Mouse (Mus musculus): Measurements from ENCODE around the gene Tef. TPM values are rescaled to one million over a fixed set of nuclear protein-coding genes. Genes with fewer than 3 reads are reported as not detected.

Tef gene
- polyA plus RNA-seq, 1 experiment from 2014 or later, result 8.4 TPM

DNA sequence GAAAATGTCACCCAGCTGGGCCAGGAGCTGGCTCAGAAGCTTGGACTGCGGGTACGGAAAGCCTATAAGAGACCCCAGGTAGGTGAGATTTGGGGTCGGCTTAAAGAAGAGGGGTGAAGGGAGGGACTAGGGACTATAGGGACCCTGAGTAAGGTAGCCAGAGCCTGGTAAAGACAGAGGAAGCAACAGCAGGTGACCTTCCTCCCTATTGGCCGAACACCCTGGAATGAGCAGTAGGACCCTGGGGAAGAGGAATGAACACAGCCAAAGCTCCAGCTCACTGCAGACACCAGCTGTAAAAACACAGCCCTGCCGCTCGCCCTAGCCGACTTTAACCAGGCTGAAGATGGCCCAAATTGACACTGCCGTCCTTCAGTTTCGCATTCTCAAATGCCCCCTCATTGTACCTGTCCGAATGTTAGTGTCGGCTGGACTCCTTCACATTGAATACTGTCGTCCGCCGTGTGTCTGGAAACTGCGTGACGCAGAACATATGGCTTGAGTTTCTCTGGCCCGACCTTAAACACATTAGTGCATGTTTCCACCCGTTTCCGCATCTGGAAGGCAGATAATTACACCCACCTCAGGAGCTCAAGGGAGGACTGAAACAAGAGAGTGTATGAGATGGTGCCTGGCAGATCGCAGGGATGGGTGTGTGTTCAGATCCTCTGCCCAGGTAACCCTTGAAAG lies 29.6 kb upstream of the Tef start:
- Histone ChIP-seq H3K9ac (no peak overlapping the region), H3K4me3 (no peak overlapping the region), H3K27me3 (replicated peaks) (no peaks in the 10 kb centered on the region), H3K27ac (no peak overlapping the region), H3K9me3 (replicated peaks) (no peaks in the 10 kb centered on the region), H3K4me1 (peaks cover 25% of the 10 kb centered on the region), H3K36me3 (peaks cover 77% of the 10 kb centered on the region), H3K4me2 (no peak overlapping the region)
- no peak for ATAC-seq
- 85% methylated on average over 20 of the region's 20 CpGs for WGBS (ENCODE audit: insufficient replicate concordance)

DNA sequence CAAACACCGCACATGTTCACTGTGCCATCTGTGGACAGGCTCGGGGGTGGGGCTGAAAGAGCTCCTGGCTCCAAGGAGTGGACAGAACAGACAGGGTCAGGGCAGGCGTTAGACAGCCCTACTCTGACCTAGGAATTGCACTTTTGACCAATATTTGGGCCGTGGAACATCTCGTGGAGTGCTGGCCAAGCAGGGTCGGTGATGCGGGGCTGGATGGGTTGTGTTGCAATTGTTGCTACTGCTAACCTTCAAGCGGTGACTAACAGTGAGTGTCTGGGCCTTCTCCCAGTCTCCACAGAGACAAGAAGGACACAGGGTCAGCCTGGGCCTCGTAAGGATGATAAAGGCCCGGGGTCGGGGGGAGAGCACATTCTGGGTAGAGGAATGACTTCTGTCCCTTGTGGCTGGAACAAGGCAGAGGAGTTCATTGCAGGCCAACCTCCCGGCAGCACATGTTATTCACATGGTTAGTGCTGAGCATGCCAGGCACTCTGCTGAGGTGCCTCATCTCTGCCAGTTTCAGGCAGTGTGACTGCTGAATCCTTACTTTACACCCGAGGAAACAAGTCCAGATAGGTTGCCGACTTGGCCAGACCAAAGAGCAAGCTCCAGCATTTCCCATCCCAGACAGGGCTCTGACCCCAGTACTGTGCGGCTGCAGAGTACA lies 27.6 kb upstream of the Tef start:
- Histone ChIP-seq H3K27ac (no peak overlapping the region), H3K4me2 (no peak overlapping the region), H3K27me3 (replicated peaks) (no peaks in the 10 kb centered on the region), H3K36me3 (peaks cover 81% of the 10 kb centered on the region), H3K9ac (no peak overlapping the region), H3K4me3 (no peak overlapping the region), H3K9me3 (replicated peaks) (no peaks in the 10 kb centered on the region), H3K4me1 (peaks cover 21% of the 10 kb centered on the region)
- no peak for ATAC-seq
- WGBS (ENCODE audit: insufficient replicate concordance), result 77% methylated on average over 15 of the region's 15 CpGs

DNA sequence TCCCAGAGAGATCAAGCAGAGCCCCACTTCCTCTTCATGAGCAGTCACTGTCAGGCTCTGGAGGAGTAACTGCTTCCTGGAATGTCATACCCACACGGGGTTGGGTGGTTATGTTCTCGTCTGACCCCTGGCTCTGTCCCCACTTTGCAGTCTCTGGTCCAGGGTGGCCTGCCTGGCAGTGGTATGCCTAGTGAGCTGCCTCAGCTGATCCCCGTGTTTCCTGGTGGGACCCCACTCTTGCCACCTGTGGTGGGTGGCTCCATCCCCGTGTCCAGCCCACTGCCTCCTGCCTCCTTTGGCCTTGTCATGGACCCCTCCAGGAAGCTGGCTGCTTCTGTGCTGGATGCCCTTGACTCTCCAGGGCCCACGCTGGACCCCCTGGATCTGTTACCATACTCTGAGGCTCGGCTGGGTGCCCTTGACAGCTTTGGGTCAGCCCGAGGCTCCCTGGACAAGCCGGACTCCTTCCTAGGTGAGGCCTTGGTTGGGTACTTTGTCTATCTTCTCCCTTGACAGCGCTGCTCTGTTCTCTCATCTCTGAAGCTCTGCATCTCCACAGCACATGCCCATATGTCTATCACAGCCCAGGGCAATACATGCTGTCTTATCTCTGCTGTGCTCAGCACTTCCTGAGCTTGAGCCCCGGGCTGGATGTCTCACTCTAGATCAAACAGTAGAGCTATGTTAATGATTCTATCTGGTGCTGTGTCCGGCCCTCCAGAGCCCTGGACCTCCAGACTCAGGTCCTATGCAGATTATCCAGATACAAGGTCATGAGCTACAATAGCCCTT lies 25.4 kb upstream of the Tef start:
- H3K27ac ChIP-seq, result peak overlapping the region; percentile 41; the same call in 1 of the 2 replicates
- no peak overlapping the region for H3K4me2 ChIP-seq
- no peak overlapping the region for H3K4me3 ChIP-seq
- ATAC-seq, result peak; percentile 54; the same call in 1 of the 2 replicates
- H3K9ac ChIP-seq, result no peak overlapping the region
- H3K9me3 ChIP-seq (replicated peaks), result no peaks in the 10 kb centered on the region
- H3K36me3 ChIP-seq, result peaks cover 86% of the 10 kb centered on the region
- 35% methylated on average over 11 of the region's 11 CpGs for WGBS (ENCODE audit: insufficient replicate concordance)
- no peaks in the 10 kb centered on the region for H3K27me3 ChIP-seq (replicated peaks)
- peaks cover 21% of the 10 kb centered on the region for H3K4me1 ChIP-seq

DNA sequence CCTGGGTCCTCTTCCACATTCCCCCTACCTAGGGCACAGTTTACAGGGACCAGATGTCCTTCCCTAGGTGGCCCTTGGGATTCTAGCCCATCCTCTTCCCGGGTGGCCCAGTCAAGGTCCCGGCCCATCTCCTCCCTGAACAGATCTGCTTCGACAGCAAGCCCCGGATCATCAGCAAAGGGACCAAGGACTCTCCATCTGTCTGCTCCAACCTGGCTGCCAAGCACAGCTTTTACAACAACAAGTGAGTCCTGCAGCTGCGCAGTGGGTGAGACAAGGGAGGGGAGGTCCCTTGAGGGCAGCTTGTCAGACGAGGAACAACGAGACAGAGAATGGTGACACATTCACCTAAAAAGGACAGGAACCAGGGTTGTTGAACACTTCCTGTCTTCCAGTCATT lies 20.4 kb upstream of the Tef start:
- H3K9me3 ChIP-seq (replicated peaks), result no peaks in the 10 kb centered on the region
- H3K4me2 ChIP-seq, result no peak overlapping the region
- no peak overlapping the region for H3K9ac ChIP-seq
- WGBS (ENCODE audit: insufficient replicate concordance), result 85% methylated on average over 7 of the region's 7 CpGs
- H3K36me3 ChIP-seq, result peaks cover 88% of the 10 kb centered on the region
- ATAC-seq, result no peak
- H3K27ac ChIP-seq, result no peak overlapping the region
- H3K4me3 ChIP-seq, result no peak overlapping the region
- peaks cover 12% of the 10 kb centered on the region for H3K4me1 ChIP-seq
- H3K27me3 ChIP-seq (replicated peaks), result no peaks in the 10 kb centered on the region

DNA sequence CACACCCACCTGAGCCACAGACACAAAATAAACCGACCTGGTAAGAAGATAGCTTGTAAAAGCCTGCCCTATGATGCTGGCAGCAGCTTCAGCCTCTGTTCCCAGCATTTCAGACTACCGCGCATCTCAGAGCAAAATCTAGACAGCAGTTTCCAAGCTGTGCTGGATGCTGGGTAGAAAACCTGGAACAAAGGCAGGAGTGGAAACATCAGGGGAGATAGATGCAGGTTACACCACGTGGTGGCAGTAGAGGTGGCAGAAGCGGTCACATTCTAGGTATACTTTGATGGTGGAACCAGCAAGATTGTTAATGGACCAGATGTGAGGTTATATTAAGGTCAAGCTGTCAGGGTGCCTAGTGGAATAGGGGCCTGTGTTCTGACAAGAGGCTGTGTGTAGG lies 17.5 kb upstream of the Tef start:
- ATAC-seq, result no peak
- no peaks in the 10 kb centered on the region for H3K4me1 ChIP-seq
- no peak overlapping the region for H3K27ac ChIP-seq
- no peaks in the 10 kb centered on the region for H3K27me3 ChIP-seq (replicated peaks)
- no peak overlapping the region for H3K9ac ChIP-seq
- no peak overlapping the region for H3K4me2 ChIP-seq
- no peaks in the 10 kb centered on the region for H3K9me3 ChIP-seq (replicated peaks)
- H3K36me3 ChIP-seq, result peaks cover 80% of the 10 kb centered on the region
- 72% methylated on average over 5 of the region's 5 CpGs for WGBS (ENCODE audit: insufficient replicate concordance)
- no peak overlapping the region for H3K4me3 ChIP-seq

DNA sequence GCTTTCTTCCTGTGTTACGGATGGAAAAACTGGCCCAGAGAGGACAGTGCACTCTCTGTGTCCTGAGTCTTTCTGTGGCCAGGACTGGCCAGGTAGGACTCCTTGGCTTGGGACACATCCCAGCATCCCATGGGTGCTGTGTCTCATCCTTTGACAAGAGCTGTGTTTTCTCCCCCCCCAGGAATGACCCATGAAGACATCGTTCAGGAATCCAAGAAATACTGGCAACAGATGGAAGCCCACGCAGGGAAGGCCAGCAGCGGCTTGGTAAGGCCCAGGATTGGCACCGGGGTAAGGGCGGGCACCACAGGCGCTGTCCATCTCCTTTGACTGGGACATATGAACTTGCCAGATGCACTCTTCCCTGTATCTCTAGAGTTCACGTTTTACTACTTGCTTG lies 16.5 kb upstream of the Tef start:
- H3K4me2 ChIP-seq, result no peak overlapping the region
- H3K4me1 ChIP-seq, result no peaks in the 10 kb centered on the region
- H3K27ac ChIP-seq, result no peak overlapping the region
- H3K9ac ChIP-seq, result no peak overlapping the region
- no peak for ATAC-seq
- no peak overlapping the region for H3K4me3 ChIP-seq
- H3K9me3 ChIP-seq (replicated peaks), result no peaks in the 10 kb centered on the region
- peaks cover 70% of the 10 kb centered on the region for H3K36me3 ChIP-seq
- no peaks in the 10 kb centered on the region for H3K27me3 ChIP-seq (replicated peaks)
- 86% methylated on average over 8 of the region's 8 CpGs for WGBS (ENCODE audit: insufficient replicate concordance)

DNA sequence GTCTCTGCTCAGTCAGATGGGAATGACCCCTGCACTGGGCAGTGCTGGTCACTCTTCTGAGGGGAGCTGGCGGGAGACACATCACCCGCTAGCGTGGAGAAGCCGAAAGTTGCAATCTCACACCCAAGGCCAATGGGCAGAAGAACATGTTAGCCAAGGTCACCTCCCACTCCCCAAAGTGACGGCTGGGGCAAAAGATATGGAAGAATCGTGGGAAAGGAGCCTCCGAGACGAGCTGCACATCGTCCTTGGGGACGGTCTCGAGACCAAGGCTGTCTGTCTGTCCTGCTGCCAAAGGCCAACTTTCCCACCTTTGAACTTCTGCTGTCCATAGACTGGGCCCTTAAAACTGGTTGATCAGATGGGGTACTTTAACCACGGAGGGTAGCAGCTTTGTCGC lies 14.7 kb upstream of the Tef start:
- WGBS (ENCODE audit: insufficient replicate concordance), result 85% methylated on average over 13 of the region's 13 CpGs
- ATAC-seq, result no peak

DNA sequence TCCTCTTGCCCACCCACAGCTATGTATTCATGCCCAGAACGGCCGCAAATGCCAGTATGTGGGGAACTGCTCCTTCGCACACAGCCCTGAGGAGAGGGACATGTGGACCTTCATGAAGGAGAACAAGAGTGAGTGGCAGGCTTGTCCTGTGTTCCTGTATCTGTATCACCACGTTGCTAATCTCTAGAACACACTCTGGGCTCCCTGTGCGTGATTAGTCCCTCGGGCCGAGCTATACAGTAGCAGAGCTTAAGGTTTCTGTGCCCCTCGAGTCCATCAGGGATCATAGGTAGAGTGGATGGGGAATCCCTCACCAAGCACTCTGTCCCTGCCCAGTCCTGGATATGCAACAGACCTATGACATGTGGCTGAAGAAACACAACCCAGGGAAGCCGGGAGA lies 9.8 kb upstream of the Tef start:
- H3K36me3 ChIP-seq, result peaks cover 46% of the 10 kb centered on the region

More for the DNA sequence above, 14.7 kb upstream of the Tef start:
- Histone ChIP-seq H3K4me3 (no peak overlapping the region), H3K27me3 (replicated peaks) (no peaks in the 10 kb centered on the region), H3K27ac (no peak overlapping the region), H3K4me2 (no peak overlapping the region), H3K4me1 (peaks cover 9% of the 10 kb centered on the region), H3K36me3 (peaks cover 67% of the 10 kb centered on the region), H3K9me3 (replicated peaks) (no peaks in the 10 kb centered on the region), H3K9ac (no peak overlapping the region)

DNA sequence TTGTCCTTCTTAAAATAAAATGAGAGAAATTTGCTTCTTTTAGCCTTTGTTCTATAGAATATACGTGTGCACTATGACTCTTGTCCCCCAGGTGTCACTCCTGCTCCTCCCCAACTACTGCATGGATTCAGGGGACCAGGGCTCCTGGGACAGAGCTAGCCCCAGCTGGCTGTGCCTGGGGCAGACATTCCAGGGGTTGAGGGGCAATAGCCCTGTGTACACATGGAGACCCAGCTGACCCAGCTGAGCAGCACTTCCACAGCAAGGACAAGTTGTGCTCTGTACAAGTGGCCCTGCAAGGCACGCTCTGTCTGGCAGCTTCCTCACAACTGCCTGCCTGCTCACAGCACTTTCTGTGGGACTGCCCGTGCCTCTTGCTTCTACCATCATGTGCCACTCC lies 6.0 kb upstream of the Tef start:
- Histone ChIP-seq H3K4me1 (peaks cover 22% of the 10 kb centered on the region), H3K4me3 (no peak overlapping the region), H3K27me3 (replicated peaks) (no peaks in the 10 kb centered on the region), H3K36me3 (peaks cover 31% of the 10 kb centered on the region), H3K4me2 (no peak overlapping the region), H3K9ac (no peak overlapping the region), H3K9me3 (replicated peaks) (no peaks in the 10 kb centered on the region), H3K27ac (no peak overlapping the region)
- 72% methylated on average over 3 of the region's 3 CpGs for WGBS (ENCODE audit: insufficient replicate concordance)
- no peak for ATAC-seq

More for the DNA sequence above, 9.8 kb upstream of the Tef start:
- Histone ChIP-seq H3K4me3 (no peak overlapping the region), H3K4me1 (peaks cover 14% of the 10 kb centered on the region), H3K27me3 (replicated peaks) (no peaks in the 10 kb centered on the region), H3K27ac (no peak overlapping the region), H3K4me2 (no peak overlapping the region), H3K9me3 (replicated peaks) (no peaks in the 10 kb centered on the region), H3K9ac (no peak overlapping the region)
- ATAC-seq, result peak; percentile 45
- 48% methylated on average over 9 of the region's 9 CpGs for WGBS (ENCODE audit: insufficient replicate concordance)

DNA sequence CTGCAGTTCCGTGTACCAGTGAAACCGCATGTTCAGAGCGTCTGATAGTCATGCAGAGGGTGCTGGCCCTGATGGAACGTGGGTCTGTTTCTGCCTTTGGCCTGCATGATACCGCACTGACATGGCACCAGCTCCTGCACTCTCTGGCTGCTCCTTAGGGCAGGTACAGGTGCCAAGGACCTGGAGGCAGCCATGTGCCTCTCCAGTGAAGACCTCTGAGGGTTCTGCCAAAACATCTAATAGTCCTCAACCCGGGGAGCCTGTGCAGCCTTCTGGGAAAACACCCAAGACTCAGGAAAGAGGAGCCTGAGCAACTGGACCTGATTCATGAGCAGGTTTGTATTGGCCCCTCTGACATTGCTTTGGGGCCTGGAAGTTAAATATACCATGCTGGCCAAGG lies 4.4 kb upstream of the Tef start:
- WGBS (ENCODE audit: insufficient replicate concordance), result 81% methylated on average over 6 of the region's 6 CpGs
- Histone ChIP-seq H3K9ac (no peak overlapping the region), H3K9me3 (replicated peaks) (no peaks in the 10 kb centered on the region), H3K27me3 (replicated peaks) (no peaks in the 10 kb centered on the region), H3K27ac (no peak overlapping the region), H3K36me3 (peaks cover 15% of the 10 kb centered on the region), H3K4me3 (no peak overlapping the region), H3K4me1 (peaks cover 26% of the 10 kb centered on the region), H3K4me2 (no peak overlapping the region)
- ATAC-seq, result no peak

DNA sequence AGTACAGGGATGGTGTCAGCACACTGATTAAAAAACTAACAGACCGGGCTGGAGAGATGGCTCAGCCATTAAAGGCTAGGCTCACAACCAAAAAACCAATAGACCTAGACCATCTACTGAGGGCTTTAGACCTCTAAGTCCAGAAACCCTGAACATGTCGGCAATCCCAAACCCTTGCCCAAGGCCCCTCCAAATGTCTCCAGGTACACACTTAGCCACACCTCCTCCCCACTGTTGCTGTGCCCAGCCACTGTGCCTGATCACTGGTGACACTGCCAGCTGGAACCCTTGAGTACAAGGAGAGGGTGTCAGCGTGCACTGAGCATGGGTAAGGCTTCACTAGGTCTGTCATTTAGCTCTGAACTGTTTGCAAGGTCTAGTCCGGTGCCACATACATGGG lies 3.8 kb upstream of the Tef start:
- Histone ChIP-seq H3K4me2 (no peak overlapping the region), H3K9me3 (replicated peaks) (no peaks in the 10 kb centered on the region), H3K9ac (no peak overlapping the region), H3K27ac (no peak overlapping the region), H3K4me1 (peaks cover 30% of the 10 kb centered on the region), H3K4me3 (no peak overlapping the region), H3K27me3 (replicated peaks) (no peaks in the 10 kb centered on the region), H3K36me3 (peaks cover 9% of the 10 kb centered on the region)
- WGBS (ENCODE audit: insufficient replicate concordance), result 77% methylated on average over 4 of the region's 4 CpGs
- ATAC-seq, result no peak

DNA sequence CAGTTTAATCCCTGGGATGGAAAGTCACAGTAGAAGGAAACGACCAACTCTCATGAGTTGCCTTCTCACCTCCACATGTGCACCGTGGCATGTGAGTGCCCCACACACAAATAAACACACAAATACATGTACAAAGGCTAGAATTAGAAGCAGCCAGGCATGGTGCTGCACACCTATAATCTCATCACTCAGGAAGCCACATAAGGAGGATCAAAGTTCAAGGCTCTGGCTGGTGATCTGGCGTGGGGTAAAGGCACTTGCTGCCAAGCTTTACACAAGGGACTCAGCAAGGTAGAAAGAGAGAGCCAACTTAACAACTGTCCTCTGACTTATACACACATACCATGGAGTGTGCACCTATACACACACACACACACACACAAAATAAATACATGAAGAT lies 1.8 kb upstream of the Tef start:
- H3K27ac ChIP-seq, result no peak overlapping the region
- WGBS (ENCODE audit: insufficient replicate concordance), result 65% methylated on average over 3 of the region's 3 CpGs
- no peak overlapping the region for H3K4me2 ChIP-seq
- H3K9ac ChIP-seq, result no peak overlapping the region
- peaks cover 48% of the 10 kb centered on the region for H3K4me1 ChIP-seq
- H3K27me3 ChIP-seq (replicated peaks), result no peaks in the 10 kb centered on the region
- no peaks in the 10 kb centered on the region for H3K36me3 ChIP-seq
- no peak for ATAC-seq
- H3K9me3 ChIP-seq (replicated peaks), result no peaks in the 10 kb centered on the region
- H3K4me3 ChIP-seq, result no peak overlapping the region
